Comparison of ENCODE assay signal across 9 mouse cellular contexts in the genomic region with DNA sequence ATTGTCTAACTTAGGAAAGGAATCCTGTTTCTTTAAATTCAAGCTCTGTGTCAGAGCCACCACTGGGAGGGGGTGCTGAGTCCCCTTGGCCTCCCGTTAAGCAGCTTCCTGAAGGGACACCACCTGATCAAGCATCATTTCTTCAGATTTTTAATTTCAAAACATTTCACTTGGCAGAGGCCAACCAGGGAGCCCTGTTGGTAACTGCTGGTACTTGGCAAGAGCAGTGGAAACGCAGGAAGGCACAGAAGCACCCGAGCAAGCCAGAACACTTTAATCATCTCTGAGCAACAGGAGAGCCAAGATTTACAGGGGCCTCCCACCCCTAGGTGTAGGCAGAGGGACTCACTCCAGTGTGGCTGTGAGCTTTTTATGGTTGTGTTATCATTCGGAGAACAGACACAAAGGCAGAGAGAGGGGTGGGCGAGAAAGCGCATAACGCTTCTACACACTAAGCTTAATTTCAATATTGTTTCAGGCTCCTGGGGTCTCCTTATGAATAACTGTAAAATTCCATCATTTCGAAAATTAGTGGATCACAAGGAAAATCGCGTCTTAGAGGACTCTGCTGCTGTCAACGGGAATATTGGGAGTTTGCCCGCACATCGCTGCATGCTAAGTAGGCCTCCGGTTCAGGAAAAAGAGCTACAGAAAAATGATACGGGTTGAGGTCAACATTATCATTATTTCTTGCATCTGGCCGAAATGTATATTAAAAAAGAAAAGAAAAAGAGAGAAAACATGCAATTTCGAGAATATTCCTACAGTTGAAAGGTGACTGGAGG.
DNase-seq lines count a peak whose midpoint lies in the region; ATAC-seq lines count a peak whose summit lies in the region.
"Had no signal": no experiment of that assay in that cellular context is flagged by ENCODE, and none has a peak within 500 bp of the region (broad histone marks: within the 10 kb centered on the region; RNA-seq: fewer than 3 reads in every experiment).

No protein-coding gene starts in this region.

- intact Hi-C loops in heart, postnatal 14 days (cut with DNase I) = no loop called here
- intact Hi-C loops in left cerebral cortex, postnatal 25 days (cut with DNase I) = no loop called here

- DNase-seq in heart, adult 11 months = peak; percentile 81
- no peak for DNase-seq in heart, postnatal 14 days
- peak; percentile 7 to 18 for DNase-seq in frontal cortex, postnatal 25 days (ENCODE audit: low spot score in 2 of 2)
- DNase-seq in left cerebral cortex, postnatal 25 days (ENCODE audit: low spot score in 2 of 2) = peak; percentile 25 to 84
- no peak for DNase-seq in heart, postnatal 4 days
- DNase-seq in kidney, postnatal 25 days = no peak
- no peak for DNase-seq in thymus, adult 18-20 months
- DNase-seq: heart, adult 18-20 months had no signal

- peak; percentile 95 for ATAC-seq in cerebellum, adult (ENCODE audit: insufficient number of reproducible peaks, low FRiP score, low TSS enrichment)

Comparison
In these comparisons a context has a peak if more than half of its experiments do, and no peak if none do; other contexts are left out.
1. DNase-seq: peak in heart, adult 11 months (single experiment), frontal cortex, postnatal 25 days (2 of 2) and left cerebral cortex, postnatal 25 days (2 of 2); none in heart, postnatal 14 days (0 of 2), heart, postnatal 4 days (single experiment), kidney, postnatal 25 days (0 of 2) and thymus, adult 18-20 months (0 of 2).